Mouse (Mus musculus) lung, postnatal 36 days (tissue): ENCODE results near the gene Cuzd1.

Experiments
- DNase-seq: peaks from one replicate; pipeline ENCODE4 v3.0.0; 2022; ENCODE audit warnings: mixed read lengths

Gene Cuzd1

DNA sequence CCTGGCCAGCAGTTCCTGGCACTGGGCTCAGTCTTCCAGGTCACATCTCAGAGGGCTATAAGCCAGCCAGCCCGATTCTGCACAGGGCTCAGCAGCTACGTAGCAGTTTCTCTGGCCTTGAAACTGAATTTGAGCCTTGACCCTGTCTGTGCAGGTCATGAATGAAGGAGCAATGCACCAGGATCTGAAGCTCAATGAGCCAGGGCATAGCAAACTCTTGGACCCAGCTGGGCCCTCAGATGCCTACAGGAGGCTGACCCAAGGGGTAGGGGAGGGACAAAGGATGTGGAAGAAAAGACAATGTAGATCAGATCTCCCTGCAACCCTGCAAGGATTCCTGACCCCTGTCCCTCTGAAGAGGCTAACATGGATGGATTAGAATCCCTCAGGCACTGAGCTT is at the start of gene Cuzd1:
Cuzd1 (minus strand) TSS at position 101 of the 400 bp plus-strand sequence.
- no peak for DNase-seq

DNA sequence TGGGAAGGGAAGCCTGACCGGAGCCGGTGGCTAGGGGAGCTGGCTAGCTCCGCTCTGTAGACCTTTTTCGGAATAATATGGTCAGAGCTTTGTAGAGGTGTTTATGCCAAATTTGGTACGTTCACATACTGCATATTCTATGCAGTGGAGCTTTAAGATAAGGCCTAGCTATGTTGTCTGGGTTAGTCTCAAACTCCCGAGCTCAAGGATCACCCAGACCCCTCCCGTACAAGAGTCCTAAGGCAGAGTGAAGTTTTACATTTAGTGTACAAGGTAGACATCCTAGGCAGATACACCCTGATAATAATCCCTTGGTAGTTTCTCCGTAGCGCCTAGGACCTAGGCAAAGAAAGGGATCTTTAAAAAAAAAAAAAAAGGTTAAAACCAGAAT is 49.4 kb upstream of the Cuzd1 start:
- no peak for DNase-seq

DNA sequence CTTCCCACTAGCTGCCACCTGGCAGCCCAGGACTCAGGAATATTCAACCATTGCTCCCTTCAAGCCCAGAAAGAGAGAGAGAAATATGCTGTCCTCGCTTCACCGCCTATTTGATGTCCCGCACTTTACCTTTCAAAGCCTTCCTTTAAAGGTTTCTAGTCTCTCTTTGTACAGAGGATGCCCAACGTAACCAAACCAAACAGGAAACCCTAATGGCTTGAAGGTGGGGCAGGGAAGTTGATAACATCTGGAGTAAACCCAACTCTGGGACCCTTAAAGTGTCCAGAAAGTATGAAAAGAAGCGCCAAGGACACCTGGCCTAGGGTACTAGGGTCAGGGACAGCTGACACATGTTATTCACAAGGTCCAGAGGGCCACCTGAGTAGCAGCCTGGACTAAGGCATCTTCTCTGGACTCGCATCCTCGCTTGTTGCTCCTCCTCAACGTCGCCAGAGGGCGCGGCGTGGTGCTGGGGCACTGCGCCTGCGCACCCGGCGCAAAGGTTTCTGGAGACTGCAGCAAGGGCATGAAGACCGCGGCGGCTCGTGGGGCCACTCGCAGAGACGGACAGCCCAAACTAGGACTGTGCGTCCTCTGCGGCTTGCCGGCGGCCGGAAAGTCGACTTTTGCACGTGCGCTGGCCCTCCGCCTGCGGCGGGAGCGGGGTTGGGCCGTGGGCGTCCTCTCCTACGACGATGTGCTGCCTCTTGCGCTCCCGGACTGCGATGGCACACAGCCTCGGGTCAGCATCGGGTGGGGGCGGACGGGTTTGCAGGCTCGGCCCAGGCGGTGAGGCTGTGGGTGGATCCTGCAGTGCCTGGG is 48.8 kb upstream of the Cuzd1 start, which contains the start of gene Pstk:
Pstk (plus strand) TSS at position 494 of the 822 bp plus-strand sequence.
- peak; percentile 91 for DNase-seq

DNA sequence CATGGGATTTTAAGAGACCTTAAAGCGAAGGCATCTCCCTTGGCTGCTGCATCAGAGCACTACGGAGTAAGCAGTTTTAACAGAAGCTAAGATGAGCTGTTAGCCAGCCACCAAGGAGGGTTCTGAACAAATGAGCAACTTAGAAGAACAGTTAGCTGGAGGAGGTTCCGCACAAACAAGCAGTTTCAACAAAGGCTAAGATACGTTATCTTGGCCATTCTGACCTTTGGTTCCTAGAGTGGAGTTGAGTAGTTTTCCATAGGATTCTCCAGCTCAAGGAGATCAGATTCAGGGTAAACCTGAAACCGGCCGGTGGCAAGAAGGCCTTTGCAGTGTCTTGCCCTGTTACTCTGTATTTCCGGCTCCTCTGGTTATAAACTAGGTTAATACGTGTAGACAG is 42.0 kb upstream of the Cuzd1 start:
- no peak for DNase-seq

DNA sequence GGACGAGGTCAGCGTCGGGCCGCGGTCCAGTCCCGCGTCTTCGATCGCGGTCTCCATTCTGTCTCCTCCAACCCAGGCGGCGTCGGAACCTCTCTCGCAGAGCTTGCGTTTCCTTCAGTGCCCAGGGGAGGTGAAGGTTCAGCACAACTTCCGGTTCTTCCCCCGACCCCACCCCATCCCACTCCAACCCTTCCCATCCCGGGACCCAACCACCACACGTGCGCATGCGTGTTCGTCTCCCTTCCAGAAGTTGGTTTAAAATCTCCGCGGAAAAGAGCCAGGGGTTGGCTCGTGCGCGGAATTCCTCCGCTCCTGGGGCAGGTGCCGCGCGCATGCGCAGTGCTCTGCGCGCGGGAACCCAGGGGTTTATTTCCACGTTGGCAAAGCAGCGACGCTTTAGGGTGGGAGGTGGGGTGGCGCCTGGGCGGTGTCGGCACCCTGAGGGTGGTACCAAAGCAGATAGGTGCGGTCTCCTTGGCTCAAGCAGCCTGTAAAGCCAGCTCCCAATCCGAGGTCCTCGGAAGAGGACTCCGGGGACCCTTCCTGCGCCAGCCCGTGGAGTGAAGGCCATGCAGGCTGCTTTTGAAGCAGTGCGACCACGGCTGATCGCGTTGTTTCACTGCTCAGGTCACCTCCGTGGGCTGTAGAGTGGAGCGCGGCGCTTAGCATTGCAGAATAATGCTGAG is 40.7 kb upstream of the Cuzd1 start, which contains the start of gene 2310057M21Rik:
2310057M21Rik (minus strand) TSS at position 145 of the 686 bp plus-strand sequence.
- peak; percentile 96 for DNase-seq

DNA sequence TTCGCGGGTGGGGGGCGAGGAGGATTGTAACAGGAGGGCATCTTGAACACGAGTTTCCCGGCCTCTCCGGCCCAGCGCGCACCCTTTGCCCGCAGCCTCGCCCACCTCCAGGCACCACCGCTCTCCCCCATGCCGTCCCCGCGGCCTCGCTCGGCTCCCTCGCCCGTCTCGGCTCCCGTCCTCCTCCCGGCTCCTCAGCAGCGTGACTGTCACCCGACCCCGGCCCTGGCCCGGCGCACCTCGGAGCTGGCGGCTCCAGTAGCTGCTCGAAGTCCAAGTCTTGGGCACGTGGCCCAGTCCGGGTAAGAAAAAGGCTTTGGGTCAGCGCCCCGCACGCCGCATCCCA is 40.1 kb upstream of the Cuzd1 start:
- no peak for DNase-seq

DNA sequence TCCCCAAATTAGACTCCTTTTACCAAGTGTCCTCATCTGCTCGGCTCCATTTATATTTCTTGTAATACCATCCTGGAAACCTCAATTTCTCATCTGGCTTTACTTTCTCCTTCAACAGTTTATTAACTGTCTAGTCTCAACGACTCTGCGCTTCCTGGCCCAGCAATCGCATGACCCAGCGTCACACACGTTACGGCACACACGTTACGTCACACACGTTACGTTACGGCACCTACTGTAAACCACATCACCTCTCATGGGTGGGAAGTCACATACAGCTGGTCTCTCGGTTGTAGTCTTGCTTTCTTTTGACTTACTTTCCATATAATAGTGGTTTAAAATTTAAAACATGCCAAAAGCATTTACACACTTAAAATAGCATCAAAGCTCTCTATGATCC is 34.0 kb upstream of the Cuzd1 start:
- no peak for DNase-seq

DNA sequence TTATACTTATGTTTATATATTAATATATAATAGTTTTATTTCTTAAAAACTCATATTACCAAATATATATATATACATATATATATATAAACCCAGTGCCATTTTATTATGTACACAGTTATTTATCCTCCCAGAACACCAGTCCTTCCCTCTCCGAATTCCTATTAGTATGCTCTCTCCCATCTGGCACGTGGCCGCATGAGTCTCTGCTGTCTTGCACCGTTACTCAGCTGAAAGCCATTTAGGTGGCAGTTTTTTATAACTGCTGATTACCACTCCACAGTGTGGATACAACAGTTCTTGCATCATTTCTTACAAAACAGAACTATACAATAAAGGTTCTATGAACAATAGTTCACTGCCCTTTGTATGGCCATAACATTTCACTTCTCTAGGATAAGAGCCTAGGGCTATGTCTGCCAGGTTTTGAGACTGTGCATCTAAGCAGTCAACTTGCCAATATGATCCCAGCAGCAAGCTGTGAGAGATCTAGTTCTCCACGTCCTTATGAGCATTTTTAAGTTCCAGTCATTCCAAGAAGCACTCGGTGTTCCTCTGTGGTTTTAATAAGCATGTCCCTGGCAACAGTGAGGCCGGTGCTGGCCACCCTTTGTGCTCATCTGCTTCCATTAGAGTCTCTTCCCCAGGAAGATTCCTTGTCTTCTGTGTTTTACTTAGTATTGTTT is 23.9 kb upstream of the Cuzd1 start:
- no peak for DNase-seq

DNA sequence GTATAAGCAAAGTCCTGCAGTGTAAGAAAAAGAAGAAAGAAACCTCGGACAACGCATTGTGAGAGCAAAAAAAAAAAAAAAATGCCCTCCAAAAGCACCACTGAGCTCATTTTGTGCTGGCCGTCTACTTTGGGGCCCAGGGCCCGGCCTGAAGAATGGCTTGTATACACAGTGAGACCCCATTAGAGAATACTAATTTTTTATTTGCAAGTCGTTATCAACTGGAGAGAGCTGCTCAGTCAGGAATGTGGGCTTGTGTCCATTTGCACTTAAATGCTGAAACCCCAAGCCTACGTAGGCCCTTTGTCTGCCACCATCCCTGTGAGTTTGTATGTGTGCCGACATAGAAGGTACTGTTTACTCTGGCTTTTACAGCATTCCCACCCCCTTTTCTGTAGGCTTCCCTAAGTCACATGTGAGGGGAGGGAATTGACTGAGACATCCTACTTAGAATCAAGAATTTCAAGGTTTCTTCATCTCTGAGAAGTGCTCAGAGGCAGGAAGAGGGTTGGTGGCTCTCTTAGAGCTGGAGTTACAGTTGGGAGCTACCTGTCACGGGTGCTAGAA is 15.5 kb upstream of the Cuzd1 start:
- DNase-seq, result no peak

DNA sequence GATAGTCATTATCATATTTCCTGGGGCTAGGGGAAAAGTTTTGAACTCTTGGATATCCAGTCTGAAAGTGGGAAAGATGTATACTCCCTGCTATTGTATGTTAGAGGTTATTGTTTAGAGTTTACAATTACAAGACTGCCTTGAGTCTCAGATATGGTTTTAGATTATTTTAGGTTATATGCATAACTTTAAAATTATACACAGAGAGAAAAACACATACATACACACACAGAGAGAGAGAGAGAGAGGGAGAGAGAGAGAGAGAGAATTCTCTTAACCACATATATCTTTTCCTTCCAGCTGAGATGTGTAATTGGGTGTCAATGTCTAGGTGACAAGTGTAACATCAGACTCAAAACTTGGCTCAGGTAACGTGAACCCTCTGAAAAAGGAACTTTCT is 11.5 kb upstream of the Cuzd1 start, which contains the start of gene Fam24a:
Fam24a (plus strand) TSS at position 301 of the 400 bp plus-strand sequence.
- no peak for DNase-seq

DNA sequence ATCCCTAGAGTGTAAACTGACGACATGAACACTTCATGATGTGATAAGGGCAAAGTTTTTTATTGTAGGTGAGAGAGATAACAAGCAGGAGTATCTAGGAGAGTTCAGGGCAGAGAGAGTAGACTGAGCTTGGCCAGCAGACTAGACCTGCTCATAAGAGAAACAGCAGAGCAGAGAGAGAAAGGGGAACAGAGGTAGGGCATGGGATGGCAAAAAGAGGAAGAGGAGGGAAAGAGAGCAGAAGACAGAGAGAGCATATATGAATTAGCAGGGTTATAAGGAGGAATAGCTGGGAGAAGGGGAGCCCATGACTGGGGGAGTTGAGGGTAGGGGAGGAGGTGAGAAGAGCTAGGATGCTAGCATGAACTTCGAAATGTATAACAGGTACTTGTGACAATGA is 9.6 kb upstream of the Cuzd1 start:
- DNase-seq, result no peak

DNA sequence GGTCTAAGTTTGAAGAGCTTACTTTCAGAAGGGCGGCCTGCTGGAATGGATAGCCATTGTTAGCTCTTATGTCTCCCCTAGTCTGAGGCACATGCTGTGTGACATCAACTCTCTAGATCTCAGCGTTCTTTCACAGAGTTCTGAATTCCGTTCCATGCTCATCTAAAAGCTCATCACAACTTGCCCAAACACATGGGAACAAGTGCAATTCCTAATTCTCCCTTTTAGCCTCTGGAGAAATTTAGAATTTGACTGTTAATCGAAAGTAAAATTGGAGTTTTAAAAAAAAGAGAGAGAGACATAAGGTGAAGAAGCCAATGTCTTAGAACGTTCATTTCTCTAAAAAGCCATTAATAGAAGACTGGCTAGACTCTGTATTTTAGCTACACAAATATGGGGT is 7.3 kb upstream of the Cuzd1 start, which contains the start of gene Fam24b:
Fam24b (minus strand) TSS at position 101 of the 400 bp plus-strand sequence.
- DNase-seq, result no peak

DNA sequence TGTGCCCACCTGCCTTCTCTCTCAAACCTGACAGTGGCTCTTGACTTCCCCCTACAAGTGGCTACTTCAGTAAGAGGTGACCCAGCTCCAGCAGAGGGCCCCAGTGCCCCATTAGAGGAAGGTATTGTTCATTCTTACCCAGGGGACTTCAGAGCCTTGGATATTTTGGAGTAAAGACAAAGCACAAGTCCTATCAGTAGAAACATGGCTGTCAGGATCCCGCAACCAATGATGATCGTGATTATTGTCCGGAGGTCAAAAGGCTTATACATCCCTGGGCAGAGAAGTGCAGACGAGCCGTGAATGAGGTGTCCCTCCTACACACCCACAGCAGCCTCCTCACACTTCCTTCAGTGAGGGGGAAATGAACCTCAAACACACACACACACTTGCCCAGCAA is 5.0 kb upstream of the Cuzd1 start:
- DNase-seq, result no peak

DNA sequence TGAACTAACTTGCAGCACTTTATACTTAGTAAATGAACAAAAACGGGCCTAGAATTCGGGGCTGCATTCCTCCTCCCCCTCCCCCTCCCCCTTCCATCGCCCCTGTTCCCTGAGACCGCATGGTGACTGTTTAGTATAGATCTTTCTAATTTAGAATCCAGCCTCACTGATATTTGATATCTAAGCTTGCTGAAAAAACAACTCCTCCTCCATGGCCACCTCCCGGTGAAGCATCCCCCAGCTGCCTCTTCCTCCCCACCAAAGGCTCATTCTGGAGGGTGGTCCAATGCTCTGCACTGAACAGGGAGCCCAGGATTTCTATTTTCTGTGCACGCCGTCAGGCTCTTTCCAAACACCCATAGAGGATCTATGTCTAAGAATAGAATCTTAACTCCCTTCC is 3.8 kb downstream of the Cuzd1 start:
- no peak for DNase-seq

DNA sequence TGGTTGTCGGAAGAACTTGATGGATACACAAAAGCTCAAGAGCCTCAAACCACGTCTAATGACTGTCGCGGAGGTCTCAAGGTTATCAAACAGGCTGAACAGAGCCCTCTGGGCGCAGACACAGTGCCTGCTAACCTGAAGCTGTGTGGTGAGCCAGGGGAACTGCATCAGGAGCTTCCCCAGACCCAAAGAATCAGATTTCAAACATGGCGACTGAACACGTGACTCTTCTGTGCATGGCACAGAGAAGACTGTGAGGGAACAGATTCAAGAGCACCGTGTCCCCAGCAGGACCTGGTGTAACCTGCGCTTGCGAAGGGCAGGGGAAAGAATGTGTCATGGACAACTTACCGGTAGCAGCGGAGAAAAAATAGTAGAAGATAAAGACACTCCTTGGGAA is 4.5 kb downstream of the Cuzd1 start:
- no peak for DNase-seq

DNA sequence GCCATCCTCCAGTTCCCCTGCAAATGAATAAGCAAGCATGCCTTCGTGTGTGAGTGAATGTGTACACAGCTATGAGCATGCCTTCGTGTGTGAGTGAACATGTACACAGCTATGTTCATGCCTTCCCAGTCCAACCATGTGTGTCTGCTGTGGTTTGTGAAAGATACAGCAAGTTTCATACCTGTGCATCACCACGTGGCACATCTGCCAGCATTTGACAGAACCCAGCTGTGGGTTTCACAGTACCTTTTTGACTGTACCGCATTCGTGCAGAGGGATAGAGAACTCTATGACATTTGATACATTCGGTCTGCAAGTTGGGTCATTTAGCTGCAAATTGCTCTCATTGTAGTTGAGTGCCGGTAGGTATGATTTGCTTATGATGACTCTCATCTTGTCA is 7.6 kb downstream of the Cuzd1 start:
- DNase-seq, result no peak

DNA sequence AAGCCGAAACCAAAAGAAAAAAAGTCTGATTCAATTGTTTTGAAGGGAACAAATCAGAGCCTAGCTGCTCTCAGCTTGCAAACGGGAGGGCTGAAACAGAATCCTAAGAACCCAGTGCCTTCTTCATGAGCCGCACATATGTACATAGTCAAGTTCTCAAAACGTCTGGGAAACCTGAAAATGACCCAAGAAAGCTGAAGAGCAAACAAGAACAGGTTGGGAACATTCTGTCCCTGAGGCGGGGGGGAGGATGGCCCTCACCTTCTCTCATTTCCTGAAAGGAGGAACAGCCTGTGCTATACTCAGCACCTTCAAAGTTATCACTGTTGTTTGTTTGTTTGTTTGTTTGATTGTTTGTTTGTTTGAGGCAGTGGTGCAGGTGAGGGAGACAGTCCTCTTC is 15.4 kb downstream of the Cuzd1 start:
- DNase-seq, result peak; percentile 10

DNA sequence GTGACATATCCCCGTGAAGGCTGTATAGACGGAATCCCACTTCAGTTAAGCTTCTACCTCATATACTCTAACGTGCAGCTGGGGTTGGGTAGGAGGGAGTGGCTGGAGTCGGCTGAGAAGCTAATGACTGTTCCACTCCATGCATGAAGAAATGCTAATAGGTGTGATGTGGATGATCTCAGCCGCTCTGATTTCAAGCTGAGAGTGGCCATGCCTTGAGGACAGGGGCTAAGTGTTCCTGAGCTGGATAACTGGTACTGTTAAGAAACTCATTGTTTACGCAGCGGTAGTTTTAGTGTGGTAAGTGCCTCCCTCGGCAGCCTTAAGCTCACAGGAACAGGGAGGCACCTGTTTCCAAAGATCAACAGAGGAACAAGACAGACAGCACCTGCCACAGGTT is 18.8 kb downstream of the Cuzd1 start:
- DNase-seq, result peak; percentile 53

DNA sequence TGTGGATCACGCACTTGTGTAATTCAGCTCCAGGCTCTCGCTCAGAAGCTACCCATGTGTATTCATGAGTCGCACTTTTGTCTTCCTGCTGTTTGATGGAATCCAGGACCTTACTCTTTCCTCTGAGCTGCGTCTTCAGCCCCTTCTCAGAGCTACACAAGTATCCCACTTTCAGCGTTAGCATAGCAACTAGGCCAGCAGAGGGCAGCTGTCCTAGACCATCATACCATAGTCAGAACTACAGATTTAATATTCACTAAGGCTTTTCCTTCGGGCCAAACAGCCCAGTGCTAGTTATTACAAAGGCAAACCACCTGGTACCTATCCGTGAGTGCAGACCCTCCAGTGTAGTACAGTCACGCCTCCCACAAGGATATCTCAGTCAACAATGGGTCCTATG is 24.9 kb downstream of the Cuzd1 start:
- DNase-seq, result peak; percentile 27

DNA sequence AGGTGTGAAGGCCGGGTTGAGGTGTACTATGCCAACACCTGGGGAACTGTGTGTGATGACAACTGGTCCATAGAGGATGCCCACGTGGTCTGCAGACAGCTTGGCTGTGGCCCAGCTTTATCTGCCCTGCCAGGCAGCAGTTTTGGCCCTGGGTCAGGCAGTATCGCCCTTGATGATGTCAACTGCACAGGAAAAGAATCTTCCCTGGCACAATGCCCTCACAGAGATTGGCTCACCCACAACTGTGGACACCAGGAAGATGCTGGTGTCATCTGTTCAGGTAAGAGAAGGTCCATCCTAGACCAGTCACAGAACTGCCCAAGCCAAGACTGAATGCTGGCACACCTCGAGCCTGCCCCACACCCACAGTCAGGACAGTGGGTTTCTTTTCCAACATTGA is 56.2 kb downstream of the Cuzd1 start:
- no peak for DNase-seq

DNA sequence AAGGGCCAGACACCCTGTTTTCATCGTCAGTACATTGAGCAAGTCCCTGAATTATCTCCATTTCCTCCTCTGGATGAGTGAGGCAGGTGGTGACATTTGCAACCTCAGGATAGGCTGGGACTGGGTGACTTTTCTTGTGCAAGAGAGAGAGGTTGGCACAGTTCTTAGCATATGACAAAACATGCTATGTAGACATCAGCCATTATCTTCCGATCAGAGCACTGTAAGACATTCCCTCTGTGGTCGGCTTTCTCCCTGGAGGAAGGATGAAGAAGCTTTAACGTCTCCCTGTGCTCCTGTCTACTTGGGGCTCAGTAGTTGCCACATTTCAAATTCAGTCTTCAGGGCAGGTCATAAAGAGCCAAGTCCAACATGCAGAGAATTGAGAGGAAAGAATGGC is 57.8 kb downstream of the Cuzd1 start:
- no peak for DNase-seq

DNA sequence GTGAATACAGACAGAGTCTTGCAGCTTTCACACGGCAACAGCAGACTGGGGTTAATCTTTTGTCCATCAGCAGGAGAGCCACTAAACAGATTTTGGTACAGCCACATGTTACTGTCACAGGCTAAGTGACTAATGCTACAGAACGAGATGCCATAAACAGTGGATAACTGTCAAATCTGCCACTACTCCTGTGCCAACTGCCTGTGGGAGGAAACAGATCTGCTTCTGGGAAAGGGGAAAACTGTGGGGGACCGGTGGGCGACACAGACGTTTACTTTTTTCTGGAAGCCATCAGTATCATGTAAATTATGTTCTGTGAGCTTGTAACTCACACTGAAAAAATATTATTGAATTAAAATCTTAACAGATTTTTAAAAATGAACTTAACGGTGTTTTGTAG is 61.1 kb downstream of the Cuzd1 start:
- DNase-seq, result no peak
